Mouse (Mus musculus) Patski (cell line): Measurements from ENCODE around the gene Gpa33. TPM values are rescaled to one million over a fixed set of nuclear protein-coding genes. Genes with fewer than 3 reads are reported as not detected.

Source experiments
- ATAC-seq: fragments of 100-300 bp; one replicate; pipeline ENCODE4 v1.8.0; 2021
- CTCF ChIA-PET: fragments of 350-600 bp; sonication (Branson Sonifier 250); formaldehyde crosslinking; loops from one replicate; lab custom pipeline; 2022; ENCODE audit warnings: inconsistent platforms; lab: Charles Lee
- POLR2A ChIA-PET: fragments of 350-600 bp; sonication (Branson Sonifier 250); formaldehyde crosslinking; loops from one replicate; lab custom pipeline; 2022; ENCODE audit warnings: antibody characterized with exemption, inconsistent platforms; lab: Charles Lee
- DNase-seq: peaks from one replicate; pipeline ENCODE4 v3.0.0-alpha.2; 2011; ENCODE audit warnings: low read depth, low spot score
- H3K27me3 ChIP-seq: fragments of 371-371 bp; one replicate; pipeline ENCODE4 v1.5.1; 2021
- CTCF ChIP-seq: fragments of 100-300 bp; IDR thresholded peaks from one replicate; pipeline ENCODE4 v1.5.1; 2021
- in situ Hi-C: fragments of 300-500 bp; cut with MboI; formaldehyde crosslinking; loops from 3 replicates; pipeline ENCODE4 v1.11.1; 2018; ENCODE audit warnings: low pct_unique_long_range_greater_than_20kb, mixed read lengths
- polyA plus RNA-seq: library from polyadenylated mRNA; unstranded; gene quantifications from one replicate; pipeline ENCODE4 v1.2.3, GENCODE M21; 2021

The Gpa33 gene
- polyA plus RNA-seq, 1 experiment from 2014 or later: not detected

GRCm38 (mm10) chr1:166164580-166164979 is 34.5 kb downstream of the Gpa33 start:
- CTCF ChIA-PET: no interaction called here
- DNase-seq: no peak
- in situ Hi-C loops: loop anchor here (5.0 to 10.0 kb wide), 2 partner anchors 50 to 158 kb away; no protein-coding TSS in a partner anchor
- POLR2A ChIA-PET: no interaction called here
- ATAC-seq: no peak
- no peak for TF ChIP-seq CTCF
- H3K27me3 ChIP-seq: peaks cover 8% of the 10 kb centered on the region

- no peak for ATAC-seq
- ChIA-PET CTCF (no interaction called here), POLR2A (no interaction called here)
- peaks cover 8% of the 10 kb centered on the region for H3K27me3 ChIP-seq
- in situ Hi-C loops: loop anchor here (10.0 kb wide), 1 partner anchor 50 kb away; no protein-coding TSS in a partner anchor
- DNase-seq: no peak
- TF ChIP-seq CTCF: no peak
Observed at GRCm38 (mm10) chr1:166165159-166165558, 35.1 kb downstream of the Gpa33 start.

GRCm38 (mm10) chr1:166167405-166167804 is 37.4 kb downstream of the Gpa33 start:
- TF ChIP-seq CTCF: no peak
- ChIA-PET POLR2A (no interaction called here), CTCF (interaction anchor here (1.2 kb wide), 1 partner anchor 387 kb away, joined by 3 read pairs; no protein-coding TSS in a partner anchor)
- H3K27me3 ChIP-seq: peaks cover 10% of the 10 kb centered on the region
- DNase-seq: no peak
- no peak for ATAC-seq
- in situ Hi-C loops: loop anchor here (10.0 kb wide), 1 partner anchor 47 kb away; no protein-coding TSS in a partner anchor

- in situ Hi-C loops: loop anchor here (10.0 kb wide), 1 partner anchor 47 kb away; no protein-coding TSS in a partner anchor
- POLR2A ChIA-PET: no interaction called here
- DNase-seq: no peak
- H3K27me3 ChIP-seq: peaks cover 6% of the 10 kb centered on the region
- no peak for ATAC-seq
- CTCF ChIA-PET: interaction anchor here (0.6 to 1.2 kb wide), 2 partner anchors 14 to 388 kb away, joined by 3 read pairs; no protein-coding TSS in a partner anchor
- no peak for TF ChIP-seq CTCF
Observed at GRCm38 (mm10) chr1:166168017-166168416, 38.0 kb downstream of the Gpa33 start.

- DNase-seq (no peak), ATAC-seq (no peak)
- H3K27me3 ChIP-seq: peaks cover 6% of the 10 kb centered on the region
- ChIA-PET POLR2A (no interaction called here), CTCF (no interaction called here)
- in situ Hi-C loops: loop anchor here (10.0 kb wide), 1 partner anchor 45 kb away; no protein-coding TSS in a partner anchor
- TF ChIP-seq CTCF: no peak
Observed at GRCm38 (mm10) chr1:166169713-166170112, 39.7 kb downstream of the Gpa33 start.

- peaks cover 6% of the 10 kb centered on the region for H3K27me3 ChIP-seq
- ATAC-seq (no peak), DNase-seq (no peak)
- ChIA-PET CTCF (interaction anchor here (1.1 kb wide), 1 partner anchor 10 kb away, joined by 3 read pairs; no protein-coding TSS in a partner anchor), POLR2A (no interaction called here)
- no peak for TF ChIP-seq CTCF
- in situ Hi-C loops: no loop called here
Observed at GRCm38 (mm10) chr1:166170852-166171251, 40.8 kb downstream of the Gpa33 start.

- peaks cover 6% of the 10 kb centered on the region for H3K27me3 ChIP-seq
- POLR2A ChIA-PET: no interaction called here
- ATAC-seq (no peak), DNase-seq (no peak)
- TF ChIP-seq CTCF: no peak
- CTCF ChIA-PET: interaction anchor here (0.9 kb wide), 1 partner anchor 13 kb away, joined by 3 read pairs; no protein-coding TSS in a partner anchor
- in situ Hi-C loops: no loop called here
Observed at GRCm38 (mm10) chr1:166172992-166173391, 43.0 kb downstream of the Gpa33 start.

- no peak for ATAC-seq
- peaks cover 6% of the 10 kb centered on the region for H3K27me3 ChIP-seq
- in situ Hi-C loops: no loop called here
- CTCF ChIA-PET: no interaction called here
- POLR2A ChIA-PET: no interaction called here
- no peak for TF ChIP-seq CTCF
- DNase-seq: no peak
Observed at GRCm38 (mm10) chr1:166173621-166174020, 43.6 kb downstream of the Gpa33 start.

- no peak for ATAC-seq
- H3K27me3 ChIP-seq: peaks cover 16% of the 10 kb centered on the region
- POLR2A ChIA-PET: no interaction called here
- TF ChIP-seq CTCF: no peak
- DNase-seq: no peak
- CTCF ChIA-PET: no interaction called here
- in situ Hi-C loops: no loop called here
Observed at GRCm38 (mm10) chr1:166181510-166181909, 51.5 kb downstream of the Gpa33 start.

GRCm38 (mm10) chr1:166182952-166183627 is 53.1 kb downstream of the Gpa33 start:
- ATAC-seq (no peak), DNase-seq (no peak)
- peaks cover 17% of the 10 kb centered on the region for H3K27me3 ChIP-seq
- TF ChIP-seq CTCF: no peak
- POLR2A ChIA-PET: no interaction called here
- CTCF ChIA-PET: no interaction called here
- in situ Hi-C loops: no loop called here

GRCm38 (mm10) chr1:166184391-166185229 is 54.6 kb downstream of the Gpa33 start:
- DNase-seq: no peak
- H3K27me3 ChIP-seq: peaks cover 17% of the 10 kb centered on the region
- ATAC-seq: no peak
- CTCF ChIA-PET: no interaction called here
- TF ChIP-seq CTCF: no peak
- in situ Hi-C loops: no loop called here
- POLR2A ChIA-PET: no interaction called here
